Mouse (Mus musculus): Measurements from ENCODE around the gene Gm21094. TPM values are rescaled to one million over a fixed set of nuclear protein-coding genes. Genes with fewer than 3 reads are reported as not detected.

The Gm21094 gene
- polyA plus RNA-seq (2012; rRNA removed), result not detected in 2 replicates

DNA sequence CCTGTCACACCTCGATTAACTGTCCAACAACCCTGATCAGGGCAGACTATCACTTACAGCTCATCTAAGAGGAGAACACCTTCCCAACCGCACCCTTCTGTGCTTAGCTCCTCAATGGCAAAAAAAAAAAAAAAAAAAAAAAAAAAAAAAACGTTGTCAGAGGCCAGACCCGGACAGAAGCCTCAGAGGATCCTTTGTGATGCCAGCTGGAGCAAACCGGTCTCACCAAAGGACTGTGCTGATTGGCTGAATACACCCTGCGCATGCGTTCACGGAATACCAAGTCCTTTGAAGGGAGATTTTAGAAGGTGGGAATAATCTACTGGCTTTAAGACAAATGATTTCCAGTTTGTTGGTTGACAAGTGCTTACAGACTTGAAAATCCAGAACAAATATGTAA lies at the start of gene Gm21094:
Gm21094 (minus strand) TSS at position 101 of the 400 bp plus-strand sequence.

All from colon, adult 2 months (tissue).